Mouse (Mus musculus) retina, embryonic 14.5 days (tissue): ENCODE results near the gene Lpin2.

Experiments used
- DNase-seq: peaks from one replicate; pipeline ENCODE4 v3.0.0-alpha.2; 2015; ENCODE audit warnings: low spot score

Lpin2 gene

DNA sequence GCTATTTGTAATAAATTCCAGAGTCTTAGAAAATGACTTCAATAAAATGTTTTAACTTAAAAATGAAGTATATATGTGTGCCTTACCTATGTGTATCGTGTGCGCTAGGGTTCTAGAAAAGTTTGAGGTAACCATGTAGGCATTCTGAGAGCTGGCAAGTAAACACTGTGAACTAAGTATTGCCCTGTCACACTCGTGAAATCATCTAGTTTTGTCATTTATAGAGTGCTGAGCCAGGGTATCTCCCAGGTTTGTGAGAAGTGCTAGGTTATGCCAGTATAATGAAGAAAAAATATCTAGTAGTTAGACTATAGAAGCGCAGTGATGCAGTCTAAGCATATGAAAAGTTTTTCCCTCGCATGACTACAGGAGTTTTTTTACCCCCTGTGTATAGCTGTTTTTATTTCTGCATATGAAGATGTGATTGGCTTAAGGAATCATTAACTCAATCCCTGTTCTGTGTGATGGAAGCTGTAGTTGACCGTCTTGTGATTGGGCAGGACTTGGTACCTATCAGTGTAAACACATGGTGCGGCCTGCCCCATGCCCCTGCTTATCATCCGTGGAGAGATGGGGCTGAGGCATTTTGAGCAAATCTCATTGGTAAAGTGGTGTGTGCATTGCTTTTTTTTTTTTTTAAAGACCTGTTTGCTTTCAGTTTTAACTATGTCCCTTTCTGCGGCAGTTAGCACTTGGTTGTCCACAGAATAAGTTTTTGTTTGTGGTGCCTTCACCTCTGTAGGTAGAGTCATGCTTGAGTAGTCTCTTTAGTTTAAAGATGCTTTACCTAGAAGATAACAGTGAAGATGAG is 21.8 kb downstream of the Lpin2 start:
- no peak for DNase-seq

DNA sequence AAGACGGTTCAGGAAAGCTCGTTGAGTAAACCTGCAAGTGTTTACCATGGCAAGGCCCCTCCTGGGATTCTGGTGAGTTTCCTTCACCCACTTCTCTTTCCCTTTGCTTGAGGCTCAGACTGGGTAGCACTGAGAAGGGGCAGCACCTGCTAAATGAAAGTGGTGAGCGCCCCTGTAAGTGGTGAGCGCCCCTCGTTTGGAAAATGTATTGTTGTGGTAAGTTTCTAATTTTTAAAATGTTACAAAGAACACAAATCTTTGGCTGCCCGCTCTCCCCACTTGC is 22.4 kb downstream of the Lpin2 start:
- no peak for DNase-seq

DNA sequence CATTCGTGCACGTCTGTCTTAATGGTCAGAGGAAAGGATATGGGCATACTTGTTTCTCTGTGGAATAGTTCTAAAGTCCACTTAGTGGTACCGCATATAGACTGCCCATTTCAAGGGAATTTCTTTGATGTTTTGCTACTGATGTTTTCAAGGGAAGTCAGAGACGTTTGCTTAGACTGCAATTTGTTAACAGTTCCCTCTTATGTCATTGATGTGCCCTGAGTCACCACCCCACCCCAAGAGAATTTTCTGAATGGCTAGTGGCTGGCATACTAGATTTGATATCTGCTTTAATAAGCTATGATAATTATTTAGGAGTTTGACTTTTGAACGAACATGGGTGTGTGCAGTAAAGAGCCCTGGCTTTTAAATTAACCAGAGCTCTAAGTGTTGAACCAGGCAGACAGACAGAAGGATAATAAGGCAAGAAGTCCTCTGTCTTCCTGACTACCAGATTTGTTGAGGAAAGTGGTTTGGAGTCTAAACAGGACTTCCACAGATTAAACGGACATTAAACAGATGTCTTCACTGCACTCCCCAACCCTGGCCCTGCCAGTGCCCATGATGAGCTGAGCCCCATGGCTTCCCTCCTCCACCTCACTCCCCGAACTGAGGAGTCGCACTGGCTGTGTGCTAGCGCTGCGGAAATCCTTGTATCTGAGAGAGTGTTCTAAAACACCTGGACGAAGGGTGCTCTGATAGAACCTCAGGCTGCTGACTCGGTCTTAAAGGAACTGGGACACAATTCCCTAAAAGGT is 24.0 kb downstream of the Lpin2 start:
- no peak for DNase-seq

DNA sequence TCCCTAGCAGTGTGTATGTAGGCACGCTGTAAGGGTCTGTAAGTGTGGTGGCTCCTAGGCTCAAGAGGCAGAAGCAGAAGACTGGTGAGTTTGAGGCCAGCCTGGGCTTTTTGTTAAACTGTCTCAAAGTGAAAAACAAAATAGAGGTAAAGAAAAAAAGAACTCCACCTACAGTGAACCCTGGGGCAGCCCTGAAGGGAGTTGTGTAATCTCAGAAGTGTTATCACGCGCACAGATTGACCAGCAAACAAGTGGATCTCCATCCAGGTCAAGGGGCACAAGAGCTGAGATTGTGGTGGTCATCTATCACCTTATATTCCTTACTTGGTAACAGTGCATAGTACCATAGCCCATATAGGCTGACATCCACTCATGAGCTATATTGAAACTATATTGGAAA is 24.9 kb downstream of the Lpin2 start:
- DNase-seq: no peak

DNA sequence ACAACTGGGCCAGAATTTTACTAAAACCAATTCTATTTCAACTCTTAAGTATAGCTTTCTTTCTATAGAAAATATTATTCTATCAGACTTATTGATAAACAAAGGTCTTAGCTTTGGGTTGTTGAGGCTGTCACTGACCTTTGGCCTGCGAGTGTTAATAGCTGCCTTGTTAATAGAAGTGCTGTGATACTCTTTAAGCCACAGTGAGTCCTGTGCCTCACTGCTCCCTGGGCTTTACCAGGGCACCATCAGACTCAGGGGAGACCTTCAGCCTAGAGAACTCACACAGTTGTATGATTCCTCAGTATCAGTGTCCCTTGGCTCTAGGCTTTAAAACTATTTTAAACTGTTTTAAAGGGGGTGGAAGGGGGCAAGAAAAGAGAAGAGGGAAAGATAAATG is 26.0 kb downstream of the Lpin2 start:
- no peak for DNase-seq

DNA sequence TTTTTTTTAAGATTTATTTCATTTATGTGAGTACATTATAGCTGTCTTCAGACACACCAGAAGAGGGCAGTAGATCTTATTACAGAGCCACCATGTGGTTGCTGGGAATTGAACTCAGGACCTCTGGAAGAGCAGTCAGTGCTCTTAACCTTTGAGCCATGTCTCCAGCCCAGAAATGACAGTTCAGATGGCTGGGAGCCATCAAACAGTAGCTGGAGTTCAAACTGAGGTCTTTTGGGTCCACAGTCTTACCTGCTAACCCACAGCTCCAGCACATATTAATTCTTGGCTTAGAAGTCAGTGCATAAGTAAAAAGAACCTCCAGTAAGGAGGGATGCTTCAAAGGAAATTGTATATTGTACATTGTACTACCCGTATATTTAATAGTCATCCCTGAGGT is 26.6 kb downstream of the Lpin2 start:
- no peak for DNase-seq

DNA sequence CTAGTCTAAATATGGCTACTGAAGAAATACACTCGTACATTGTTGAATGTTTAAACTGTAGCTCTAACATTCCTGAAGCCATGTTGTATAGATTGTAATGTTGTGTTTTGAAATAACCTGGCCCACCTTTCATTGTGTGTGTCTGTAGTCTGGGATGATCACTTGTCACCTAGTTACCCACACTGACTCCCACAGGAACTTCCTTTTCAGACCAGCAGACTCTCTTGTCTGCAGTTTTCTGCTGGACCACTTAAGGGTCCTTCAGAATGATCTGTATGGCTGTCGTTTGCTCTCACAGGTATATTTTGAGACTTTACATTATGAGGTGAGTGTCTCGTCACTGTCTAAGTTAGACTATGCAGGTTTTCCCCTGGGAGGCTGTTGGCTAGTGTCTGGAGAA is 27.6 kb downstream of the Lpin2 start:
- DNase-seq: no peak

DNA sequence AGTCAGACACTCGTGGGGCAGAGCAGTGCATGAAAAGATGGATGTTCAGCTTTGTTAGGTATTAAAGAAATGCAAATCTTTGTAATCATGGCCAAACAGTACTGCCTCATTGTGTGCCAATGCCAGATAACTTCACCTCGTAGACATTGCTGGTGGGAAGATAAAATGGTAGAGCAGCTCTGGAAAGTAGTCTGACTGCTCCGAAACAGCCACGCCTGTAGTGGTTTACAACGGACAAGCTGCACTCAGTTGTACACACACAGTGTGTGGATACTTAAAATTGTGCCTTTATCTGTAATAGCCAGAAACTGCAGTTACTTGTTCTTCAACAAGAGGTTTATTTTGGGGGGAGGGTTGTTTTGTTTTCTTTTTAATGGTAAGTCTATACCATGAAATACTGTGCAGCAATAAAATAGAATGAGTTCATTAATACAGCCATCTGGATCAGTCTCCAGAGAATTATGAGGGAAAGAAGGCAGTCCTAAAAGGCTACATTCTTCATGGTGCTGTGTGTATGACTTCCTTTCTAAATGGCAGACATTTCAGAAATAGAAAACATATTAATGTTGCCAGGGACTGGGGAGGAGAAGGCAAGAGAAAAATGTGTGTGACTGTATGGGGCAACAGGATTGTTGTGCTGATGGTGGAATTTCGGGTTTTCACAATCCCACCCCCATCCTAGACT is 29.7 kb downstream of the Lpin2 start:
- no peak for DNase-seq

DNA sequence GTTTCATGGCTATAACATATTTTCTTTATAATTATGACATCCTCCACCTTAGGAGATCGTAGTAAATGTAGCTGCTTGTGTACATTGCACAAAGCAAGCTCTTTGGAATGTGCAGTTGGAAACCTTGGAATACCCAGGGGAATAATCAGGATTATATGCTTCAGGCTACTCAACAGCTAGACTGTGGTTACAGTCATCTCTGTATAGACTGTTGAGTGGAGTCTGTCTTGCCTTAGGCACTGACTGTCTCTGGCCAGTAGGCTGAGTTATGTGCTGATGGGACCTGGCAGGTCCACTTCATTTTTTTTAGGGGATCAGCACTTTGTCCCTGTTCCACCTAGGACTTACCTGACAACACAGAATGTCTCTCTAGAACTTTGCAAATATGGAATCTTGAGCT is 31.3 kb downstream of the Lpin2 start:
- no peak for DNase-seq

DNA sequence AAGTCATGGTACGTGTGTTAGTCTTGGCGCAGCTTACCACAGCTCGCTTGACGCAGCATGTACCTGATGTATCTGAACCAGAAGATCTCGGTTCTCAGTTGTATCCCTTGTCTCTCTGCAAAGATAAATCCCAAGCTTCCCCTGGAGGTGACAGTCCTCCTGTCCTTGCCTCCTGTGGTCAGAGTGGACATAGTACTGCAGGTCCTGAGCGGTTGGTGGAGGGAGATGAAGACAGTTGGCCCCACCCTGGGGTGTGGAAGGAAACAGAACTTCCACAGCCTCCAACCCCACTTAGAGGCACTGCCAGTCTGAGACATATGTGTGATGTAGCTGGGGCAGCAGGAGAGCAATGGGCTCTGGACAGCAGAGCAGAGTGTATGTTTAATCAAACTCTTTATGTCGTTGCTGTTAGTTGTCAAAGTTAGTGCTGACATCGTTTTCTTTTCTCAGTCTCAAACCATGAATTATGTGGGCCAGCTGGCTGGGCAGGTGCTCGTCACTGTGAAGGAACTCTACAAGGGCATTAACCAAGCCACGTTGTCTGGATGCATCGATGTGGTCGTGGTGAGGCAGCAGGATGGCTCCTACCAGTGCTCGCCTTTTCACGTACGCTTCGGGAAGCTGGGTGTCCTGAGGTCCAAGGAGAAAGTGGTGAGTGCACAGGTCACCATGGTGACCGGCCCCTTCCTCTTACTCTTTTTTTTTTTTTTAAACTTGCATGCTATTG is 32.3 kb downstream of the Lpin2 start:
- no peak for DNase-seq

DNA sequence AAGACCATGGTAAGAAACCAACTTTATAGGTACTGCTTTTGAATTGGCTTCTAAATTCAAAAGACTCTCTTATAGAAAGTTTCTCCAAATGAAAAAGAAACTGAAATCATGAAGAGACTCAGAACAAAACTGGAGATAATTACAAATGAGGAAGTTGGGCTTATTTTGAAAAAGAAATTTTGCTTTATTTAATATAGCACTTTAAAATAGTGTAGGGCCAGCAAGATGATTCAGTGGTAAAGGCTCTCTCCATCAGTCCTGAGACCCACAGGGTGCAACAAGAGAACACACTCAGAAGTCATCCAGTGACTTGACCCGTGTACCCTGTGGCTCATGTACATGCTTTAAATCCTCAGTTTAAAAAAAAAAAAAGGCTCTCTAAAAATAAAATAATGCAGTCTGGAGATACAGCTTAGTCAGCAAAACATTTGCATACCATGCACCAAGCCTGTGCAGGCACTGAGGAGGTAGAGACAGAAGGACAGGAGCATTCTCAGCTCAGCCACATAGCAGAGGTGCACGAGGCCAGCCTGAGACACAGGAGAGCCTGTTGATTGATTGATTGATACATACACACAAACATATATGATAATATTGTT is 33.0 kb downstream of the Lpin2 start:
- DNase-seq: no peak

DNA sequence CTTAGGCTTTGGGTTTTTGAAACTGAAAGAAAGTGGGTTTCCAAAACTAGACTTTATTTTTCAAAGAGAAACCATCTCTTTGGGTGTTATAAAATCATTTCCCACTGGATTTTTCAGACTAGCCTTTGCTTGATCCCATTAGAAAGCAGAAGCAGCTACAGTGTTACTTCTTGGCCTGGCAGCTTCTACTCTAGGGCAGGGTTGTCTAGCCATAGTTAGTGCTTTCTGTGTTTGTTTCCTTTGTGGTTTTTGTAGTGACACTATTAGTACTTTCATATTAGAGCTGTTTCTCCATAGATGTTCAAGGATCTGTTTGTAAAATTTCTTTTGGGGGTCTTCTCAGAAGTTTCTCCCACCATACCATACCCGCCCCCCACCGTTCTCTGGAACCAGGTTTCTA is 33.9 kb downstream of the Lpin2 start:
- no peak for DNase-seq

DNA sequence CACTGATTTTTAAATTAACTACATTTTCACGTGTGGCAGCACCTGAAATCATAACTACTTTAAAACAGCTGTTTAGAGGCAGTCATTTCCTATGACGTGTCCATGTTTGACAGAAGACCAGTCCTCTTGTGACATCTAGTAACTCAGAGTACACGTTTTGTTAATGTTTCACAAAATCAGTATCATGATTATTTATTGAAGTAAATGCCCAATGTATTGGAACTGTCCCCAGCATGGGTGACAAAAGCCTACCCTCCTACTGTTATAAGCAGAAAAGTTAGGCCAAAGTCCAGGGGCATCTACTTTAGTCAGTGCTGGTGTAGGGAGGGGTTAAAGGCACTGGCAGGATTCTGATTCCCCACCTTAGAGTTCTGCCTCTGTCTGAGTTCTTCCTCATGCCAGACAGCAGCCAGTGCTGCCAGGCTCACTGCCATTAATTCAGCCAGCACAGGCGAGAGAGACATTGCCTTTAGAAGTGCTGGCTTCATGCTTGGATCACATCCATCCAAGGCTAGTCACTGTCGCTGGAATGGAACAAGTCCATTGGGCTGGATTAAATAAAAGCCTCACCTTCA is 34.8 kb downstream of the Lpin2 start:
- no peak for DNase-seq

DNA sequence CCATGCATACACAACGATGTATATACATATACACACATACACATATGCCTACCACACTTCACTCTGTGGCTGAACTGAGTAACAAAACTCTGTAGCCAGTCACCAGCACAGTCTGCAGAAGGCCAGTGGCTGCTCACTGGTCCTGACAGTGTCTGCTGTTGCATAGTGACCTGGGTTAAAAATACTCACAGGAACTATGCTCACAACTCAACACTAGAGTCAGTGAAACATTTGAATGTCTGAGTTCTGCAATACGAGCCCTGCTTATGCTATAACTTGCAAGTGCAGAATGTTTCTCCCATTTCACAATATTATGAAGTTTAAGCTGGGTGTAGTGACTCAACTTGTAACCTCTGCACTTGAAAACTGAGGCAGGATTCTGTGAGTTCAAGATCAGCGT is 39.0 kb downstream of the Lpin2 start:
- DNase-seq: no peak

DNA sequence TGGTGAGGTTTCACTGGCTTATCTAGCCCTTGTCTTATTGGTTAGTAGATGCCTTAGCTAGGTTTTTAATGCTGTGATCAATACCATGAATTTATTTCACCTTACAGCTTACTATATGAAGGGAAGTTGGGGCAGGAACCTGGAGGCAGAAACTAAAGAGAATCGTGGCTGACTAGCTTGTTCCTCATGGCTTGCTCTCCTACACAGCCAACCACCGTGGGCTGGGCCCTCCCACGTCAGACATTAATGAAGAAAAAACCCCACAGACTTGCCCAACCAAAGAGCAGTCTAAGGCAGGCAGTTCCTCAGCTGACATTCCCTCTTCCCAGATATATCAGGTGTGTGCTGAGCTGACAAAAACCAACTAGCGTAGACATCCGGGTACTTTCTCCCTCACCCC is 41.3 kb downstream of the Lpin2 start:
- no peak for DNase-seq

DNA sequence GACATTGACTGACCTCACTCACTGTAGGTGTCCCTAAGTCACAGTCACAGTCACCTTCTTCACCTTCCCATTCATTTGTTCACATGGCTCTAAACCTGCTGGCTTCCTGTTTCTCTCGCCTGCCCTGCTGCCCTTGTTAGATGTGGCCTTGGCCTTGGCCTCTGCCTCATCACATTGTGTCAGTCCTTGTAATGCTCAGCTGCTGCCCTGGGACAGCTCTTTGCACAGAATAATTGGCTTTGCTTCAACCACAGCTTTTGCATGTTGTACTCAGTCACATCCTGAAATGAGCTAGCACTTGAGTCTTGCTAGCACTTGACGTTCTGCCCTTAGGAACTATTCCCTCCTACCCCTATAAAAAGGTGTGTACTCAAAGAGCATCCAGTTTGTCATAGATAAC is 42.2 kb downstream of the Lpin2 start:
- DNase-seq: no peak

DNA sequence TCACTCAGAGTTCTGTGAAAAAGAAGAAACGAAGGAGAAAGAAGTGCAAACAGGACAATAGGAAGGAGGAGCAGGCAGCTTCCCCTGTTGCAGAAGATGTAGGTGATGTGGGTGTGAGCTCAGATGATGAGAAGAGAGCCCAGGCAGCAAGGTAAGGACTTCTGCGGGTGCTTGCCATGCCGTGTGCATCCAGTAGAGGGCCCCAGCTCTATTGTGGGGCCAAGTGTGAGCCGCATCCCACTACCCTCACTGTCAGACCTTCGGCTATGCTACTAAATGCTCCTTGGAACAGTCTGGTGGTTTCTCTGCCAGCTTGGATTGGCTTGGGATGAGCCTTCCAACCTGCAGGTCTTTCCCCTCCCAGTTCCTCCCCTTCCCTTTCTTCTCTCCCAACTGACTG is 42.7 kb downstream of the Lpin2 start:
- peak; percentile 51 for DNase-seq

DNA sequence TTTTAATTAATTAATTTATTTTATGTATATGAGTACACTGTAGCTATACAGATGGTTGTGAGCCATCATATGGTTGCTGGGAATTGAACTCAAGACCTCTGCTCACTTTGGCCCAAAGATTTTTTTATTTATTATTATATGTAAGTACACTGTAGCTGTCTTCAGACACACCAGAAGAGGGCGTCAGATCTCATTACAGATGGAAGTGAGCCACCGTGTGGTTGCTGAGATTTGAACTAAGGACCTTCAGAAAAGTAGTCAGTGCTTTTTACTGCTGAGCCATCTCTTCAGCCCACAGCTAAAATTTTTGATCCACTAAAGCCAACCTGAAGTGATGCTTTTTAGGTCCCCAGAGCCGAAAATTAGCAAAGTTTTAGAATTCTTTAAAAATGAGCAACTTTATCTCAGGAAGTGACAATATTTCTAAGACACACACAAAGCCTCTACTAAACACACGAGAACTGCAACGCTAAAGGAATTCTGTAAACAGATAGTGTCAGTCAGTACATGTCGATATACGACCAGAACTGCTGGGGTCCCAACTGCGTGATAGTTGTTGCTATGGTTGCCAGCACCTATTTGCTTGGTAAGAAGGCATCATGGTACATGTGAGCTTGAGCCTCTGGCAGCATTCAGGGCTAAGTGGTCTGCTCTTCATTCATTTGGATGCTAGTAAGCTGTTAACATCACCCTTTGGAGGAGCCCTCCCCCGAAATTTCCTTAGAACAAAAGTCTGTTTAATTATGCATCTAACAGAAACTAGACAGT is 45.0 kb downstream of the Lpin2 start:
- no peak for DNase-seq

DNA sequence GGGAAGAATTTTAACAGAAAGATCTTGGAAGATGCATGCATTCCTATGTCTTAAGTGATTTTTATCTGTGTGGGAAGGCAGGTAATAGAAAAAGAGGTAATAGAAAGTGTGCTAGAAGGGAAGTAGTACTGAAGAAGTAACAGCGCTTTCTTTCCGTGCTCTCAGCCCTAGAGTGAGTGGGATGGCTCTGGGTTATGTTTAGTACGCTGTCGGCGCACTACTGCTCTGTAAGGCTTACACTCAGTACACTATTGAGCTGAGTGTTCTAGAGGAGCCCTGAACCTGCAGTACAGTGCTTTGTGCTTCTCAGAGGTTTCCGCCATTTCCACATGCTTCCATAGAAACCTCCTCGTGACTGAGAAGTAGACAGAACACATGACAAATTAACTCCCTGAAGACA is 46.3 kb downstream of the Lpin2 start:
- no peak for DNase-seq

DNA sequence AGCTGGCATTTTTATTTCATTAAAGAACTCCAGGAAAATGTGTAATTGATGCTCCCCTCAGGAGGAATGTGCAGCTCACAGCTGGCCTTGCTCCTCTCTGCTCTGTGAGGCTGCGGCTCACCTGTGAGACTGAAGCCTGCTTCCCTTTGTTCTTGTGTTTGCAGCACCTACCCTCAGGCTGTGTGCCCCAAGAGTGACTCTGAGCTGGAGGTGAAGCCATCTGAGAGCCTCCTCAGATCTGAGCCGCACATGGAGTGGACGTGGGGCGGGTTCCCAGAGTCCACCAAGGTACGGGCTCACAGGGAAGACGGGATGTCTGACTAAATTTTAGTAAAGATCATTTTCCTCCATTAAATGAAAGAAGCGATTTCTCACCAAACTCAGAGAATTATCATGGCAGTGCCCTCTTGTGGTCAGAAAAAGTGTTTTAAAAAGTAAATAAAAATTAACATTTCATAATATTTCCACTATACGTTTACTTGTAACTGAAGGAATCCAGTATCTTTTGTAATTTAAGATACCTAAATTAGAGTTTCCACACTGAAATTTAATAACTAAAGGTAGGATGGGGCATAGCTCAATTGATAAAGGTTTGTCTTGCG is 47.8 kb downstream of the Lpin2 start:
- DNase-seq: peak; percentile 32

DNA sequence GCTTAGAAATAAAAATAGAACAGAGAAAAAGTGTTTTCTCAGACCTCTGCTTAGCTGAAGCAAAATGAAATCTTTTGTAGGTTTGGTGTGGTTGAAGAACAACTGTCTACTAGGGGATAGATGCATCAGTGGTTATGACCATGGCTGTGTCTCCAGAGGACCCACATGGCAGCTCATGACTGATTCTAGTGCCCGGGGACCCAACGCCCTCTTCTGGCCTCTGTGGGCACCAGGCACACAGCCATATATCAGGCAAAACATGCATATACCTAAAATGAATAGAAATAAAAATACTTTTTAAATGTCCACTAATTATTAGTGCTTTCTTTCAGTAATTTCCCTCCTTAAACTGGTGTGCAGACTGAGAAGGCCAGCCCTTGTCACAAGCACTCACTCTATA is 49.6 kb downstream of the Lpin2 start:
- DNase-seq: no peak
